Mouse (Mus musculus): ENCODE results near the gene Prdm16.

DNA sequence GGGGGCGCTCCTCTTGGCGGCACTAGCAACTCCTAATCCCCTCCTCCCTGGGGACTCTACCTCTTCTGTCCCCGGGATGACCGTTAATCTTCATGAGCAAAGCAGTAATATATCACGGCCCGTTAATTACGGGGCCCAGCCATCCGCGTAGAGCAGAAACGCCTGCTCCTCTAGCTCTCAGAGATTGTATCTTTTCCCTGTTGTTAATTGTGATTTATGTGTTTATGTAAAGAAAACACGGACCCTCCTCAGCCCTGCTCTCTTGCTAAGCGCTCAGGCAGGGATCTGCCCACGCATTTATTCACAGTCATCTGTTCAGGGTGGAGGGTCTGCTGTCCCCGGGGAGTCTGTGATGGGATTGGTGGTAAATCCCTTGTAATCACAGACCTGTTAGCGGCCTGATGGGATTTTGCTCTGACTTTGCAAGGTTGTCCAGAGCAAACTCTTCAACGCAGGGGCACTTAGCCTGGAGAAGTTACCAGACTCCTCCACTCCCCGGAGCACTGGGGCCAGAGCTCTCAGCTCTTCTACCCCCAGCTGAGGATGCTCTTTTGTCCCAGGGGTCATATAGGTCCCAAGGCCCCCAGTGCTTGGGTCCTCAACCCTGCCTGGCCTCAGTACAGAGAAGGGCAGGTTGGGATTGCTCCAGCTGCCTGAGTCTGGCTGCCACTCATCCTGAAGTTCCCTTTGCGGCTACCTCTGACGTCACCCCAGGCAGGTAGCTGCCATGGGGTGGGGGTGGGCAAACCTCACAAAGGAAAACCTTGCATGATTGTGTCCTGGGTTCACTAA lies 289.7 kb downstream of the Prdm16 start:
- TF ChIP-seq GATA1 (IDR thresholded peaks at IDR 0.05; ENCODE audit: borderline replicate concordance, low read length) (no peak), FLI1 (IDR thresholded peaks at IDR 0.05; ENCODE audit: low read length) (no peak)

All from megakaryocyte, embryonic 14.5 days (primary cell).